Mouse (Mus musculus) stomach, embryonic 14.5 days (tissue): ENCODE results near the gene Cfdp1. TPM values are rescaled to one million over a fixed set of nuclear protein-coding genes. Genes with fewer than 3 reads are reported as not detected.

ENCODE experiments used
- ATAC-seq: fragments of 200-750 bp; cut with Nextera tagmentation; 2 replicates; pipeline ENCODE4 v1.8.0; 2017; ENCODE audit warnings: low read depth, moderate TSS enrichment; ENCODE audit not compliant: insufficient number of reproducible peaks, insufficient read depth, low FRiP score
- H3K27ac ChIP-seq: fragments of 300-500 bp; sonication (generic); 2 replicates; pipeline ENCODE4 v1.5.1; 2014; ENCODE audit warnings: mild to moderate bottlenecking, low read length, moderate library complexity, mixed read lengths
- H3K27me3 ChIP-seq: fragments of 300-500 bp; sonication (generic); 2 replicates; pipeline ENCODE4 v1.6.1; 2014; ENCODE audit warnings: low read length, control low read depth, mixed read lengths; ENCODE audit not compliant: control insufficient read depth, insufficient read depth
- H3K36me3 ChIP-seq: fragments of 300-500 bp; sonication (generic); 2 replicates; pipeline ENCODE4 v1.6.1; 2014; ENCODE audit warnings: mild to moderate bottlenecking, control low read depth, low read length, moderate library complexity, mixed read lengths; ENCODE audit not compliant: control insufficient read depth, insufficient read depth
- H3K4me1 ChIP-seq: fragments of 300-500 bp; sonication (generic); 2 replicates; pipeline ENCODE4 v1.6.1; 2014; ENCODE audit warnings: low read length, control low read depth, mixed read lengths; ENCODE audit not compliant: control insufficient read depth, insufficient read depth
- H3K4me2 ChIP-seq: fragments of 300-500 bp; sonication (generic); replicated peaks from 2 replicates; pipeline ENCODE4 v1.6.1; 2014; ENCODE audit warnings: low read depth, low read length, control low read depth
- H3K4me3 ChIP-seq: fragments of 300-500 bp; sonication (generic); 2 replicates; pipeline ENCODE4 v1.5.1; 2014; ENCODE audit warnings: low read depth, low read length, control low read depth
- H3K9ac ChIP-seq: fragments of 300-500 bp; sonication (generic); replicated peaks from 2 replicates; pipeline ENCODE4 v1.6.1; 2014; ENCODE audit warnings: low read depth, mild to moderate bottlenecking, control low read depth, low read length, moderate library complexity, mixed read lengths
- H3K9me3 ChIP-seq: fragments of 300-500 bp; sonication (generic); 2 replicates; pipeline ENCODE4 v1.6.1; 2016; ENCODE audit warnings: low read depth, low read length, control low read depth; ENCODE audit not compliant: control insufficient read depth
- WGBS: fragments of 180-500 bp; shearing (Covaris S2); extraction: QIAGEN DNeasy Blood & Tissue Kit; methylation state at CpG from one replicate; pipeline ENCODE4 v1.1.7; 2014; 5-methylcytosine and 5-hydroxymethylcytosine counted together
- polyA plus RNA-seq: library from polyadenylated mRNA; unstranded; fragments of >200 nt; fragmentation: Nextera tagmentation; extraction: Ambion mirVana; gene quantifications from 2 replicates; pipeline ENCODE4 v1.2.1, GENCODE M21; 2014

The Cfdp1 gene
- polyA plus RNA-seq, 1 experiment from 2014 or later = 215 TPM

GRCm38 (mm10) chr8:111769296-111769695 is 84.8 kb downstream of the Cfdp1 start:
- H3K36me3 ChIP-seq = peaks cover 16% of the 10 kb centered on the region
- ATAC-seq = no peak

GRCm38 (mm10) chr8:111768651-111769050 is 85.4 kb downstream of the Cfdp1 start:
- no peak for ATAC-seq
- WGBS = 85% methylated on average over 6 of the region's 6 CpGs

More at GRCm38 (mm10) chr8:111769296-111769695, 84.8 kb downstream of the Cfdp1 start:
- Histone ChIP-seq H3K27ac (no peak overlapping the region), H3K4me3 (no peak overlapping the region), H3K9me3 (no peaks in the 10 kb centered on the region), H3K4me2 (no peak overlapping the region), H3K4me1 (0 out of 2 replicates have a peak, but pooled peaks cover 3% of the 10 kb centered on the region), H3K27me3 (no peaks in the 10 kb centered on the region), H3K9ac (no peak overlapping the region)
- WGBS = 67% methylated on average over 15 of the region's 15 CpGs

GRCm38 (mm10) chr8:111765616-111766015 is 88.5 kb downstream of the Cfdp1 start:
- Histone ChIP-seq H3K9ac (no peak overlapping the region), H3K27me3 (no peaks in the 10 kb centered on the region), H3K27ac (no peak overlapping the region), H3K36me3 (peaks cover 11% of the 10 kb centered on the region; the same call in 1 of the 2 replicates), H3K9me3 (no peaks in the 10 kb centered on the region), H3K4me1 (0 out of 2 replicates have a peak, but pooled peaks cover 3% of the 10 kb centered on the region), H3K4me3 (no peak overlapping the region), H3K4me2 (no peak overlapping the region)
- 86% methylated on average over 4 of the region's 4 CpGs for WGBS
- ATAC-seq = no peak

More at GRCm38 (mm10) chr8:111768651-111769050, 85.4 kb downstream of the Cfdp1 start:
- Histone ChIP-seq H3K4me2 (no peak overlapping the region), H3K9ac (no peak overlapping the region), H3K9me3 (no peaks in the 10 kb centered on the region), H3K36me3 (peaks cover 15% of the 10 kb centered on the region), H3K27ac (no peak overlapping the region), H3K4me1 (0 out of 2 replicates have a peak, but pooled peaks cover 3% of the 10 kb centered on the region), H3K4me3 (no peak overlapping the region), H3K27me3 (no peaks in the 10 kb centered on the region)

- peaks cover 11% of the 10 kb centered on the region; the same call in 1 of the 2 replicates for H3K36me3 ChIP-seq
- no peak overlapping the region for H3K9ac ChIP-seq
- H3K4me2 ChIP-seq = no peak overlapping the region
- 0 out of 2 replicates have a peak, but pooled peaks cover 3% of the 10 kb centered on the region for H3K4me1 ChIP-seq
- no peak overlapping the region for H3K4me3 ChIP-seq
- WGBS = 91% methylated on average over 9 of the region's 9 CpGs
- no peak overlapping the region for H3K27ac ChIP-seq
- H3K27me3 ChIP-seq = no peaks in the 10 kb centered on the region
- H3K9me3 ChIP-seq = no peaks in the 10 kb centered on the region
- ATAC-seq = no peak
Measured at GRCm38 (mm10) chr8:111765096-111765495, 89.0 kb downstream of the Cfdp1 start.

- ATAC-seq = no peak
- no peaks in the 10 kb centered on the region for H3K9me3 ChIP-seq
- H3K27ac ChIP-seq = no peak overlapping the region
- no peaks in the 10 kb centered on the region for H3K27me3 ChIP-seq
- H3K36me3 ChIP-seq = no peaks in the 10 kb centered on the region
- H3K4me3 ChIP-seq = no peak overlapping the region
- WGBS = 80% methylated on average over 13 of the region's 13 CpGs
- no peaks in the 10 kb centered on the region for H3K4me1 ChIP-seq
- H3K4me2 ChIP-seq = no peak overlapping the region
- no peak overlapping the region for H3K9ac ChIP-seq
Measured at GRCm38 (mm10) chr8:111760708-111761107, 93.4 kb downstream of the Cfdp1 start.

GRCm38 (mm10) chr8:111758817-111759216 is 95.3 kb downstream of the Cfdp1 start:
- no peaks in the 10 kb centered on the region for H3K4me1 ChIP-seq
- 94% methylated on average over 5 of the region's 5 CpGs for WGBS

GRCm38 (mm10) chr8:111757599-111757998 is 96.5 kb downstream of the Cfdp1 start:
- no peak overlapping the region for H3K4me3 ChIP-seq
- no peaks in the 10 kb centered on the region for H3K9me3 ChIP-seq
- WGBS = 88% methylated on average over 9 of the region's 9 CpGs
- H3K9ac ChIP-seq = no peak overlapping the region
- no peaks in the 10 kb centered on the region for H3K27me3 ChIP-seq
- no peak for ATAC-seq
- H3K36me3 ChIP-seq = no peaks in the 10 kb centered on the region
- H3K4me1 ChIP-seq = no peaks in the 10 kb centered on the region
- no peak overlapping the region for H3K27ac ChIP-seq
- H3K4me2 ChIP-seq = no peak overlapping the region

More at GRCm38 (mm10) chr8:111758817-111759216, 95.3 kb downstream of the Cfdp1 start:
- Histone ChIP-seq H3K4me2 (no peak overlapping the region), H3K9me3 (no peaks in the 10 kb centered on the region), H3K4me3 (no peak overlapping the region), H3K36me3 (no peaks in the 10 kb centered on the region), H3K9ac (no peak overlapping the region), H3K27ac (no peak overlapping the region), H3K27me3 (no peaks in the 10 kb centered on the region)
- ATAC-seq = no peak

GRCm38 (mm10) chr8:111754736-111755135 is 99.4 kb downstream of the Cfdp1 start:
- Histone ChIP-seq H3K27me3 (no peaks in the 10 kb centered on the region), H3K9me3 (no peaks in the 10 kb centered on the region), H3K4me2 (no peak overlapping the region), H3K36me3 (no peaks in the 10 kb centered on the region), H3K4me3 (no peak overlapping the region), H3K9ac (no peak overlapping the region), H3K27ac (no peak overlapping the region), H3K4me1 (no peaks in the 10 kb centered on the region)
- WGBS = 85% methylated on average over 6 of the region's 6 CpGs
- ATAC-seq = no peak

- H3K27me3 ChIP-seq = no peaks in the 10 kb centered on the region
- H3K36me3 ChIP-seq = no peaks in the 10 kb centered on the region
- H3K9ac ChIP-seq = no peak overlapping the region
- H3K9me3 ChIP-seq = no peaks in the 10 kb centered on the region
- ATAC-seq = no peak
- no peak overlapping the region for H3K4me3 ChIP-seq
- no peak overlapping the region for H3K4me2 ChIP-seq
- 40% methylated on average over 2 of the region's 2 CpGs for WGBS
- no peak overlapping the region for H3K27ac ChIP-seq
- no peaks in the 10 kb centered on the region for H3K4me1 ChIP-seq
Measured at GRCm38 (mm10) chr8:111754088-111754487, 100.0 kb downstream of the Cfdp1 start.
